Mouse (Mus musculus) midbrain, embryonic 13.5 days (tissue): ENCODE measurements around the gene Mast1. TPM values are rescaled to one million over a fixed set of nuclear protein-coding genes. Genes with fewer than 3 reads are reported as not detected.

ENCODE experiments used
- ATAC-seq: fragments of 200-750 bp; cut with Nextera tagmentation; 2 replicates; pipeline ENCODE4 v1.8.0; 2017; ENCODE audit warnings: mild to moderate bottlenecking, moderate TSS enrichment, moderate library complexity
- H3K27ac ChIP-seq: fragments of 300-500 bp; sonication (generic); 2 replicates; pipeline ENCODE4 v1.5.1; 2015; ENCODE audit warnings: inconsistent platforms, mild to moderate bottlenecking, moderate library complexity
- H3K27me3 ChIP-seq: fragments of 300-500 bp; sonication (generic); 2 replicates; pipeline ENCODE4 v1.6.1; 2015; ENCODE audit warnings: mild to moderate bottlenecking, inconsistent platforms
- H3K36me3 ChIP-seq: fragments of 300-500 bp; sonication (generic); 2 replicates; pipeline ENCODE4 v1.6.1; 2015; ENCODE audit warnings: mild to moderate bottlenecking, inconsistent platforms
- H3K4me1 ChIP-seq: fragments of 300-500 bp; sonication (generic); replicated peaks from 2 replicates; pipeline ENCODE4 v1.6.1; 2015; ENCODE audit warnings: inconsistent platforms
- H3K4me2 ChIP-seq: fragments of 300-500 bp; sonication (generic); replicated peaks from 2 replicates; pipeline ENCODE4 v1.6.1; 2015; ENCODE audit warnings: moderate library complexity, mild to moderate bottlenecking, inconsistent platforms
- H3K4me3 ChIP-seq: fragments of 300-500 bp; sonication (generic); replicated peaks from 2 replicates; pipeline ENCODE4 v1.5.1; 2015; ENCODE audit warnings: mild to moderate bottlenecking, inconsistent platforms
- H3K9ac ChIP-seq: fragments of 300-500 bp; sonication (generic); replicated peaks from 2 replicates; pipeline ENCODE4 v1.6.1; 2015; ENCODE audit warnings: mild to moderate bottlenecking, inconsistent platforms
- H3K9me3 ChIP-seq: fragments of 300-500 bp; sonication (generic); 2 replicates; pipeline ENCODE4 v1.6.1; 2016; ENCODE audit warnings: mild to moderate bottlenecking, inconsistent platforms
- WGBS: fragments of 180-500 bp; shearing (Covaris S2); methylation state at CpG from one replicate; pipeline ENCODE4 v1.1.7; 2015; 5-methylcytosine and 5-hydroxymethylcytosine counted together
- polyA plus RNA-seq: library from polyadenylated mRNA; unstranded; fragments of >200 nt; fragmentation: Nextera tagmentation; extraction: Ambion mirVana; gene quantifications from 2 replicates; pipeline ENCODE4 v1.2.1, GENCODE M21; 2015

The Mast1 gene
- polyA plus RNA-seq, 1 experiment from 2014 or later: 56.1 TPM

DNA sequence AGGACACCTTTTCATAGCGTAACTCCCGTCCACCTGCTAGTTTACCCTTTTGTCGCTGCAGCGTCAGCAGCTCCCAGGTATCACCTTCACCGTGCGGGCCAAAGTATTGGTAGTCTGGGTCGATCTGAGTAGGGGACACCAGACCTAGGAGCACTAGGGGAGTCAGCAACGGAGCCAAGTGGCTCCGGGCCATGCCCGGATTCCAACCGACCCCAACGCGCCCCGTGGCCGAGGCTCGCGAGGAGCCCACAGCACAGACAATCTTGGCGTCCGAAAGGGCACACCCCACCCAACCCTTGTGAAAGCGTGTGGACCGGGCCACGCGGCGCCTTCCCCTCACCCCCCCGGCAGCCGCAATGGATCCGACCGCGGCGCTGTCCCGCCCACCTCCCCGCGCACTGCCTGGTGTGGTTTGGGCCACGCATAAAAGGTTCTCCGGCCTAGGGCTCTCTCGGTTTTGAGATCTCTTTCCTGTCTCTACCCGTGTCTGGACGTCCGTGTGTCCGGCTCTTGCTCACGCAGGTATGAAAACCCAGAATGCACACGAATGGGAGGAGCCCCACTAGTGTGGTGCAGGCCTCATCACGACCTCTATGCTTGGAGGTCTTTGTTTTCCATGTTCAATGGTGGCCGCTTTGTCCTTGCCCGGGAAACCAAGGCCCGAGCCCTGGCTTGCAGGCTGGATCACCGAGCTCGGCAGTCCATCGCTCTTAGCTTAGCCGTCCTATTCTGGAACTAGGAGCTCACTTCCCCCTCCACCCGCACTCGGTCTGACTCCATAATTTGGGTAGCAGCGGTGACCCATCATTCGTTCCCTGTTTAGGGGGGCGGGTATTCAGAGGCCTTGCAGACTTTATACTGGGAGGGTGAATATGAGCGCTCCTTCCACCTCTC is 32.3 kb upstream of the Mast1 start, which contains the start of the genes Gm49661, Prdx2 and Rnaseh2a:
Gene Gm49661 (minus strand): TSS at position 193 of the 894 bp plus-strand sequence.
Gene Prdx2 (plus strand): TSS at position 347 of the 894 bp plus-strand sequence.
Gene Rnaseh2a (minus strand): TSS at position 527 of the 894 bp plus-strand sequence.
- WGBS: under 1% methylated on average over 56 of the region's 56 CpGs
- Histone ChIP-seq H3K9me3 (no peaks in the 10 kb centered on the region), H3K4me1 (peaks cover 56% of the 10 kb centered on the region), H3K9ac (peak within 1 kb of the TSS; percentile 96), H3K27me3 (no peaks in the 10 kb centered on the region), H3K4me2 (peak within 1 kb of the TSS; percentile 88), H3K27ac (peak within 1 kb of the TSS; percentile 85), H3K4me3 (peak within 1 kb of the TSS; percentile 77), H3K36me3 (peaks cover 36% of the 10 kb centered on the region)
- ATAC-seq: peak; percentile 75

DNA sequence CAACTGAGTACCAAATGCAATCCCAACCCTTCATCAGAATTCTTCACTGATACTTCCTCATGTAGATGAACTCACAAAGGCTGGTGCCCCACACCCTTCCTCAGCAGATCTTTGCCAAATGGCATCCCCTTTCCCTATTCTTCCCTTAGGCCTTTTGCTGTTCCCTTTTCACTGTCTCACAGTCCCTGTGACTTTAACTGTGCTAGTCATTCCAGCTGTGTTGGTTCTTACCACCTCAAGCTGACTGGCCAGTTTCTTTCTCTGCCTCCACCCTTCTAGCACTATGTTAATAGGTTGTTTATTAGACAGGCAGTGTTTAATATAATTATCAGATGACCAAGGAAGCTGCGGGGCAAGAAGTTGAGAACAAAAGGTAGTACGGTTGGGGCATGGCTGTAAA is 31.5 kb upstream of the Mast1 start:
- WGBS: 30% methylated on average over 2 of the region's 2 CpGs
- ATAC-seq: no peak

DNA sequence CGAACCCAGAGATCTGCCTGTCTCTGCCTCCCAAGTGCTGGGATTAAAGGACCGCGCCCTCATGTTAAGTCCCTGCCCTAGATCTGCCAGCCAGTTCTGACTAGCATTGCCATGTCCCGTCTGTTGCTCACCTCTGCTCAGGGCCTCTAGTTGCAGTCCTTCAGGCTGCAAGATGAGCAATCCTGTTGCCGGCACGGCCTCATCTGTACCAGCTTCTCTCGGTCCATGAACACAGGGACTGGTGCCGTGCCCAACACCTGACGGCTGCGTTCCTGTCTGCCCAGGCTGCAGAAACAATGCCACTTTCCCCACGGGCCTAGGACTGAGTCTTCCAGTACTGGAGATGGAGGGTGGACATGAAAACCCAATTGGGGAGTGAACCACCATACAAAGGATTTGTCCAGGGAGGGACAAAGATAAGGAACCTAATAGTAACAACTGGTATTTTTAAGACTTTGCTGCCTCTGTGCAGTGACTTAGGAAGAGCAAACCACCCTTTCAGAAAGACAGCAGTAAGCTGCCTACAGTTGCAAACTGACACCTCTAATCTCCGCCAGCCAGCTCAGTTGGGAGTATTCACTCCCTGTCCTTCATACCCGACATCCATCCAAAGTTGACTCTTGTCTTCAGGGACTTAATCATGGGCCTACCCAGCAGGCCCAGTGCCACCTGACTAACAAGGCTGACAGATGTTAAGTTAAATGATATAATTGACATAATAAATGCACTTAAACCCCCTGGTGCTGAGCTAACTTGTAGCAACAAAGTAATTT is 30.6 kb upstream of the Mast1 start:
- H3K27ac ChIP-seq: no peak overlapping the region
- no peaks in the 10 kb centered on the region for H3K27me3 ChIP-seq
- no peak for ATAC-seq
- peaks cover 19% of the 10 kb centered on the region for H3K36me3 ChIP-seq
- H3K9me3 ChIP-seq: no peaks in the 10 kb centered on the region
- no peak overlapping the region; the same call in 1 of the 2 replicates for H3K4me2 ChIP-seq
- no peak overlapping the region for H3K9ac ChIP-seq
- WGBS: 85% methylated on average over 13 of the region's 13 CpGs
- peaks cover 54% of the 10 kb centered on the region for H3K4me1 ChIP-seq
- no peak overlapping the region for H3K4me3 ChIP-seq

More for the DNA sequence above, 31.5 kb upstream of the Mast1 start:
- Histone ChIP-seq H3K9ac (peak overlapping the region; percentile 96), H3K27ac (peak overlapping the region; percentile 85), H3K36me3 (peaks cover 28% of the 10 kb centered on the region), H3K4me3 (peak overlapping the region; percentile 77), H3K4me2 (peak overlapping the region; percentile 88), H3K27me3 (no peaks in the 10 kb centered on the region), H3K9me3 (no peaks in the 10 kb centered on the region), H3K4me1 (peaks cover 54% of the 10 kb centered on the region)

DNA sequence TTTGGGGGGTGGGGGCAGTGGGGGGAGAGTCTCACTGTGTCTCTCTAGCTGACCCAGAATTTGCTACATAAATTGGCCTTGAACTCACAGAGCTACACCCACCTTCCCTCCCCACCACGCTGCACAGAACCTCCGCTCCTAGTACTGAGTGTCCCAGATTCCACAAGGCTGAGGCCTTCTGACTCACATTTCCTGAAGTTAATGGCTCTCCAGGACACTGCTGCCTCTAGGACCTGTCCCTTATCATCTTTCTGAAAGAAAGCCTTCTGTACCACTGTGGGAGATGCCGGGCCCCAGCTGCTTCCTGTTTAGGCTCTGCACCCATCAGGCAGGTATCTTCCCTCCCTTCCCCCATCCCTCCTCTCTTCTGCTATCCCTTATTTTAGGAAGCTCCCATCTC is 29.4 kb upstream of the Mast1 start:
- 69% methylated on average over 3 of the region's 3 CpGs for WGBS
- no peak overlapping the region for H3K9ac ChIP-seq
- no peak for ATAC-seq
- peak overlapping the region; percentile 68; the same call in 1 of the 2 replicates for H3K4me3 ChIP-seq
- no peaks in the 10 kb centered on the region for H3K9me3 ChIP-seq
- peak overlapping the region; percentile 92; the same call in 1 of the 2 replicates for H3K4me2 ChIP-seq
- H3K27ac ChIP-seq: 0 out of 2 replicates have a peak overlapping the region, but pooled peaks have one; percentile 10
- peaks cover 9% of the 10 kb centered on the region for H3K36me3 ChIP-seq
- peaks cover 46% of the 10 kb centered on the region for H3K4me1 ChIP-seq
- no peaks in the 10 kb centered on the region for H3K27me3 ChIP-seq

DNA sequence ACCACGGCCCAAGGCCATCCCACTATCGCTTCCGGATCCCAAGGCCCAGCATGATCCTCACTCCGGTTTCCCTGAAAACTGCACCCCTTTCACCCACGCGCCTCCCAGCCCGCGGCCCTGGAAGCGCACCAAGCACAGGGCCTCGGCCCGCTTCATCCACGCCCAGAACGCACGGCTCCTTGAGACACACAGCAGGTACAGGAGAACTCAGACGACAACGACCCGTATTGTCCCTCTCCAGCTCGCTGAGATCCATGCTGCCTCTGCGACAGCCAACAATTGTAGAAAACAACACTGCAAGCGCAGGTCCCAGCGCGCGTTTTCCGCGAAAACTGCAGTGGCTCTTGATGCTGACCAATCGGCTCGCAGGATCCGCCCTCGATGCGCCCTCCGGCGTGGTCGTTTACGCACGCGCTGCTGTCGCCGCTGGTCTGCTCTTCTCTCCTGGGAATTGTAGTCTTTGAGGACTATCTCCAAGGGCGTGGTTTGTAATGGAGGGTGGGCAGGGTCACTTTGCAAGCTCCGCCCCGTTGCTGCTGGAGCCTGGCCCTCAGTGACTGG is 28.7 kb upstream of the Mast1 start:
- peak overlapping the region; percentile 92 for H3K4me2 ChIP-seq
- H3K4me3 ChIP-seq: peak overlapping the region; percentile 68
- 0 out of 2 replicates have a peak, but pooled peaks cover 5% of the 10 kb centered on the region for H3K36me3 ChIP-seq
- peak overlapping the region; percentile 56 for H3K27ac ChIP-seq
- no peaks in the 10 kb centered on the region for H3K27me3 ChIP-seq
- peak; percentile 77 for ATAC-seq
- under 1% methylated on average over 41 of the region's 41 CpGs for WGBS
- peak overlapping the region; percentile 76 for H3K9ac ChIP-seq
- peaks cover 38% of the 10 kb centered on the region for H3K4me1 ChIP-seq
- H3K9me3 ChIP-seq: no peaks in the 10 kb centered on the region

DNA sequence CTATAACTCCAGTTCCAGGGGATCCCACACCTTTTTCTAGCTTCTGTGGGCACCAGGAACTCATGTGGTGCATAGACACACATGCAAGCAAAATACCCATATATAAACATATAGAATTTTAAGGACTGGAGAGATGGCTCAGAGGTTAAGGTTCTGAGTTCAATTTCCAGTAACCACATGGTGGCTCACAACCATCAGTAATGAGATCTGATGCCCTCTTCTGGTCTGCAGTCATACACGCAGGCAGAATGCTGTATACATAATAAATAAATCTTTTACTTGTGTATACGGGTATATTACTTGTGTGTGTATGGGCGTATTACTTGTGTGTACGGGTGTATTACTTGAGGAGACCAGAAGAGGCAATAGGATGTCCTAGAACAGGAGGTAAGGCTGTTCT is 26.8 kb upstream of the Mast1 start:
- peaks cover 32% of the 10 kb centered on the region for H3K4me1 ChIP-seq
- ATAC-seq: no peak
- no peak overlapping the region for H3K9ac ChIP-seq
- H3K36me3 ChIP-seq: peaks cover 11% of the 10 kb centered on the region; the same call in 1 of the 2 replicates
- H3K27ac ChIP-seq: no peak overlapping the region
- H3K9me3 ChIP-seq: no peaks in the 10 kb centered on the region
- 89% methylated on average over 4 of the region's 4 CpGs for WGBS
- H3K27me3 ChIP-seq: no peaks in the 10 kb centered on the region
- H3K4me2 ChIP-seq: no peak overlapping the region
- H3K4me3 ChIP-seq: no peak overlapping the region

DNA sequence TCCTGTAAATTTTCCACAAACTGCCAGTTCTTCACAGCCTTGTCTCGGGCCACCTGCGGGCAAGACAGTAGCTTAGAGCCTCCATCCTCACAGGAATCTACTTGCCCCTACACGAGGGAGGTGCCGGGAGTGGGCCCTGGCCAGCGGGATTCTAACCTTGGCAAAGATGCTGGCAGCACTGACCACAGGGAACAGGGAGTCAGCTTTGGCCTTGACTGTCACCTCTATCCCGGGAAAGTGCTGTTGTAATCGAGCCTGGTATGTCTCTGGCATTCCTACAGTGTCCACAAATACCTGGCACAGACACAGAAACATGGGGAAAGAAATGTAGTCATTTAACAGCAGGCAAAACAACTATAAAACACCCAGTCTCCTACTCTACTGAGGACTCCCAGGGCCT is 22.7 kb upstream of the Mast1 start:
- H3K9ac ChIP-seq: 0 out of 2 replicates have a peak overlapping the region, but pooled peaks have one; percentile 20
- no peak overlapping the region for H3K4me3 ChIP-seq
- no peak for ATAC-seq
- no peak overlapping the region for H3K4me2 ChIP-seq
- H3K27ac ChIP-seq: no peak overlapping the region
- H3K36me3 ChIP-seq: peaks cover 24% of the 10 kb centered on the region
- peaks cover under 1% of the 10 kb centered on the region for H3K4me1 ChIP-seq
- H3K27me3 ChIP-seq: no peaks in the 10 kb centered on the region
- WGBS: 94% methylated on average over 7 of the region's 7 CpGs
- H3K9me3 ChIP-seq: no peaks in the 10 kb centered on the region

DNA sequence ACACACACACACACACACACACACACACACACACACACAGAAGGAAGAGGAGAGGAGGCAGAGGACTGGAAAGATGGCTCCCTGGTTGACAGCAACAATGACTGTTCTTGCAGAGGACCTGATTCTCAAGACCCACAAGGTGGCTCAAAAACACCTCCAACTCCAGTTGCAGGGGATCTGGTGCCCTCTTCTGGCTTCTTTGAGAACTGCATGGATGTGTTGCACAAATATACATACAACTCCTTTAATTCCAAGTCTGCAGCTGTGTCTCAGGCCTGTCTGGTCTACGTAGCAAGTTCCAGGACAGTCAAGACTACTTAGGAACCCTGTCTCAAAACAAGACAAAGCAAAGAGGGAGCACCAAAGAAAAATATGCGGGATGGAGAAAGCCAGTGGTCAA is 19.6 kb upstream of the Mast1 start:
- Histone ChIP-seq H3K4me2 (no peak overlapping the region), H3K4me1 (no peaks in the 10 kb centered on the region; the same call in 1 of the 2 replicates), H3K36me3 (peaks cover 24% of the 10 kb centered on the region), H3K27ac (no peak overlapping the region), H3K9me3 (no peaks in the 10 kb centered on the region), H3K9ac (no peak overlapping the region), H3K4me3 (no peak overlapping the region), H3K27me3 (peaks cover 17% of the 10 kb centered on the region)
- 51% methylated on average over 2 of the region's 2 CpGs for WGBS
- ATAC-seq: 0 out of 2 replicates have a peak, but pooled peaks have one; percentile 40

DNA sequence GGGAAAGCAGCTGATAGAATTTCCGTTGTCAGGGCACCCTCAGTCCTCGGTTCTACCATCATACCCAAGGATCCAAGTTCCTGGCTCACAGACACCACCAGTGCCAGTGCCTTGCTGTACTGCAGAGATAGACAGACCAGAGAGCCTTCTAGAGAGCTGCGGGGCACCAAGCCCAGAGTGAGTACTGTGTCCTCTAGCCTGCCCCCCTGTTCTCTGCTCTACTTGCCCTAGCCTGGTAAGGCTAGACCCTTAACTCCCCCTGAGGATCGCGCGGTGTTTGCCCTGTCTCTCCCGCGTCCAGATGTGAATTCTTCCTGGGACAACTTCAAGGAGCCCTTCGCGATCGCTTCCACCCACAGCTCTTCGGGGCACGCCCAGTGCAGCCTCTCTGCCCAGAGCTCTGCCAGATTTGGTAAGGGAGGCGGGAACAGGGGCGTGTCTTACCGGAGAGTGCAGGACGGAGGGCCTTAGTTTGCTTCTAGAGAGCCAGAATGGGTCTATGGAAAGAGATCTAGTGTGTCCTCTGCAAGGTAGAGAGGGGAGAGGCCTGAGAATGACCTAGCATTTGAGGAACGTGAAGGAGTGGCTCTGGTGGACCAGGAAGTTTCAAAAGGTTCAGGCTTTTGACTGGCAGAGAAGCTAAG is 15.6 kb upstream of the Mast1 start:
- Histone ChIP-seq H3K4me3 (no peak overlapping the region), H3K4me1 (no peaks in the 10 kb centered on the region; the same call in 1 of the 2 replicates), H3K9me3 (no peaks in the 10 kb centered on the region), H3K27ac (no peak overlapping the region), H3K9ac (no peak overlapping the region), H3K4me2 (no peak overlapping the region), H3K36me3 (peaks cover 6% of the 10 kb centered on the region), H3K27me3 (peaks cover 49% of the 10 kb centered on the region)
- WGBS: 12% methylated on average over 18 of the region's 18 CpGs
- no peak for ATAC-seq

DNA sequence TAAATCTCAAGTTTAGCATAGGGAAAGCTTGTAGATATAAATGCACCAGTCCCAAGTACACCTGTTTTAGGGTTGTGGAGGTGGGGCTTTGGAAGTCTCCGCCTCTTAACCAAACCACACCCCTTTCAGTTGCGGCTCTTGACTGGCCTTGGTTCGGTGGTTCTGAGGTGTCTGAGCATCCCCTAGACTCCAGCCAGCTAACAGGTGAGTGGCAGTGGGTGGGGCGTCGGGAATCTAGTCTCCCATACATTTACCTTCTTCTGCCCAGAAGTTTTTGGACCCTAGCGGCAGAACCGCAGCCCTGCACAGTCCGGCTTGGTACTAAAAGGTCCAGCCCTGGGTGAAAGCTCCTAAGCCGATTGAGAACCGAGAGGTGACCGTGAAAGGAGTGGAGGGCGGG is 12.6 kb upstream of the Mast1 start:
- 15% methylated on average over 12 of the region's 12 CpGs for WGBS
- H3K36me3 ChIP-seq: no peaks in the 10 kb centered on the region
- no peak overlapping the region for H3K27ac ChIP-seq
- ATAC-seq: no peak
- H3K9ac ChIP-seq: no peak overlapping the region
- no peak overlapping the region for H3K4me3 ChIP-seq
- H3K27me3 ChIP-seq: peaks cover 71% of the 10 kb centered on the region
- H3K4me1 ChIP-seq: peaks cover 24% of the 10 kb centered on the region
- H3K4me2 ChIP-seq: no peak overlapping the region
- no peaks in the 10 kb centered on the region for H3K9me3 ChIP-seq

DNA sequence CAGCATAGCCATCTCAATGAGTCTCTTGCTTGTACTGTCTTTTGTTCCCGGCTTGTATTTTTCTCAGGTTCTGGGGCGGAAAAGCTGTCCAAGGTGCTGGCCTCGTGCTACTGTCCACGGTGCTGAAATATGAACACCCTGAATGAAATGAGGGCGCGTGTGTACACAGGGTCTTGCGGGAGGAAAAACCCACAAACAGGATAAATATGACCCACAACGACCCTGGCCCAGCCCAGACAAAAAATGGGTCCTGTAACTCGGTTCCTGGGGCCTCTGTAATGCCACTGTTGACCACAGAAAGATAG is 10.0 kb upstream of the Mast1 start:
- peaks cover 76% of the 10 kb centered on the region for H3K27me3 ChIP-seq
- no peak overlapping the region for H3K4me3 ChIP-seq
- no peak overlapping the region for H3K27ac ChIP-seq
- no peaks in the 10 kb centered on the region for H3K36me3 ChIP-seq
- H3K4me2 ChIP-seq: peak overlapping the region; percentile 92
- H3K9ac ChIP-seq: no peak overlapping the region
- 12% methylated on average over 9 of the region's 9 CpGs for WGBS
- no peak for ATAC-seq
- peaks cover 34% of the 10 kb centered on the region for H3K4me1 ChIP-seq
- no peaks in the 10 kb centered on the region for H3K9me3 ChIP-seq
